Mouse (Mus musculus): ENCODE measurements around the gene Glrx3.

GRCm38 (mm10) chr7:137431769-137432603 is 5.4 kb upstream of the Glrx3 start:
- no peak for TF ChIP-seq CTCF (IDR thresholded peaks at IDR 0.05; ENCODE audit: borderline replicate concordance, extremely low read depth, insufficient read depth, insufficient read length)
- no peak for TF ChIP-seq POLR2A (IDR thresholded peaks at IDR 0.05; ENCODE audit: borderline replicate concordance, extremely low read depth, insufficient read depth, insufficient read length, poor library complexity, severe bottlenecking)
